Mouse (Mus musculus): ENCODE measurements around the gene Mindy1. TPM values are rescaled to one million over a fixed set of nuclear protein-coding genes. Genes with fewer than 3 reads are reported as not detected.

Gene Mindy1
- polyA plus RNA-seq, 1 experiment from 2014 or later, result 48.2 TPM

- peaks cover 21% of the 10 kb centered on the region; the same call in 1 of the 2 replicates for H3K36me3 ChIP-seq (ENCODE audit: control insufficient read depth, insufficient read depth, low read length)
- H3K9ac ChIP-seq (replicated peaks; ENCODE audit: low read length), result peak within 1 kb of the TSS; percentile 6; the same call in 1 of the 2 replicates
- no peak within 1 kb of the TSS for H3K27ac ChIP-seq (replicated peaks; ENCODE audit: low read depth, low read length)
- H3K4me3 ChIP-seq (replicated peaks; ENCODE audit: low read depth, low read length), result no peak within 1 kb of the TSS
- H3K4me2 ChIP-seq (ENCODE audit: low read length), result no peak within 1 kb of the TSS
- WGBS, result 78% methylated on average over 7 of the region's 7 CpGs
- no peaks in the 10 kb centered on the region for H3K27me3 ChIP-seq (ENCODE audit: control insufficient read depth, insufficient read depth, low read length)
- H3K9me3 ChIP-seq (ENCODE audit: control insufficient read depth, low read length), result no peaks in the 10 kb centered on the region
- ATAC-seq (ENCODE audit: low FRiP score, low TSS enrichment) (no peak), DNase-seq (no peak)
- H3K4me1 ChIP-seq (ENCODE audit: control insufficient read depth, insufficient read depth, low read length), result no peaks in the 10 kb centered on the region
Measured at GRCm38 (mm10) chr3:95241498-95241897, 39.6 kb upstream of the Mindy1 start, which contains the start of gene Gm128. Gene Gm128 (minus strand): TSS chr3:95241598.

DNA sequence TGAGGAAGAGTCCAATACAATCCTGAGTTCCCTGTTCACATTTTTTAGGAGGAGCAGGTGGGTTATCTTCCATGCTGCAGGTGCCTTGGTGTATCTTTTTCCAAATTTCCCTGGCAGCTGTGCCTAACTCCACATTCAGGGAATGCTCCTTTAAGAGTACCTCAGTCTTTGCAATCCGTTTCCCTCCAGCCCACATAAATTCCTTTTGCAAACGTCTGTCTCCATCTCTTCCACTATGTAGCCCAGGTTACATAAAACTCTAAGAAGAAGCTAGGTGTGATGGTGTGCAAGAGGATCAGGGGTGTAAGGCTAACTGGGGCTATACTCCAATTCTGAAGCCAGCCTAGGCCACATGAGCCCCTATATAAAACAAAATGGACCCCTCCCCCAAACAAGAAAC is 38.1 kb upstream of the Mindy1 start:
- H3K27ac ChIP-seq (replicated peaks; ENCODE audit: low read depth, low read length), result no peak overlapping the region
- H3K36me3 ChIP-seq (ENCODE audit: control insufficient read depth, insufficient read depth, low read length), result peaks cover 9% of the 10 kb centered on the region; the same call in 1 of the 2 replicates
- 86% methylated on average over 2 of the region's 2 CpGs for WGBS
- H3K4me3 ChIP-seq (replicated peaks; ENCODE audit: low read depth, low read length), result no peak overlapping the region
- no peaks in the 10 kb centered on the region for H3K27me3 ChIP-seq (ENCODE audit: control insufficient read depth, insufficient read depth, low read length)
- no peaks in the 10 kb centered on the region for H3K9me3 ChIP-seq (ENCODE audit: control insufficient read depth, low read length)
- no peak overlapping the region for H3K9ac ChIP-seq (replicated peaks; ENCODE audit: low read length)
- no peak for DNase-seq
- no peaks in the 10 kb centered on the region for H3K4me1 ChIP-seq (ENCODE audit: control insufficient read depth, insufficient read depth, low read length)
- ATAC-seq (ENCODE audit: low FRiP score, low TSS enrichment), result no peak
- H3K4me2 ChIP-seq (ENCODE audit: low read length), result no peak overlapping the region

GRCm38 (mm10) chr3:95246465-95247231 is 34.5 kb upstream of the Mindy1 start:
- Histone ChIP-seq H3K4me3 (replicated peaks; ENCODE audit: low read depth, low read length) (no peak overlapping the region), H3K4me1 (ENCODE audit: control insufficient read depth, insufficient read depth, low read length) (no peaks in the 10 kb centered on the region), H3K27me3 (ENCODE audit: control insufficient read depth, insufficient read depth, low read length) (no peaks in the 10 kb centered on the region), H3K9me3 (ENCODE audit: control insufficient read depth, low read length) (no peaks in the 10 kb centered on the region), H3K27ac (replicated peaks; ENCODE audit: low read depth, low read length) (no peak overlapping the region), H3K36me3 (ENCODE audit: control insufficient read depth, insufficient read depth, low read length) (peaks cover 8% of the 10 kb centered on the region; the same call in 1 of the 2 replicates), H3K4me2 (ENCODE audit: low read length) (no peak overlapping the region), H3K9ac (replicated peaks; ENCODE audit: low read length) (no peak overlapping the region)
- ATAC-seq (ENCODE audit: low FRiP score, low TSS enrichment) (no peak), DNase-seq (peak; percentile 22)
- 88% methylated on average over 5 of the region's 5 CpGs for WGBS

GRCm38 (mm10) chr3:95247660-95248336 is 33.3 kb upstream of the Mindy1 start:
- Histone ChIP-seq H3K4me1 (ENCODE audit: control insufficient read depth, insufficient read depth, low read length) (no peaks in the 10 kb centered on the region), H3K27me3 (ENCODE audit: control insufficient read depth, insufficient read depth, low read length) (no peaks in the 10 kb centered on the region), H3K9me3 (ENCODE audit: control insufficient read depth, low read length) (no peaks in the 10 kb centered on the region), H3K4me3 (replicated peaks; ENCODE audit: low read depth, low read length) (no peak overlapping the region), H3K27ac (replicated peaks; ENCODE audit: low read depth, low read length) (no peak overlapping the region), H3K9ac (replicated peaks; ENCODE audit: low read length) (no peak overlapping the region), H3K36me3 (ENCODE audit: control insufficient read depth, insufficient read depth, low read length) (peaks cover 18% of the 10 kb centered on the region; the same call in 1 of the 2 replicates), H3K4me2 (ENCODE audit: low read length) (no peak overlapping the region)
- 71% methylated on average over 1 of the region's 1 CpGs for WGBS
- ATAC-seq (ENCODE audit: low FRiP score, low TSS enrichment), result no peak
- no peak for DNase-seq

DNA sequence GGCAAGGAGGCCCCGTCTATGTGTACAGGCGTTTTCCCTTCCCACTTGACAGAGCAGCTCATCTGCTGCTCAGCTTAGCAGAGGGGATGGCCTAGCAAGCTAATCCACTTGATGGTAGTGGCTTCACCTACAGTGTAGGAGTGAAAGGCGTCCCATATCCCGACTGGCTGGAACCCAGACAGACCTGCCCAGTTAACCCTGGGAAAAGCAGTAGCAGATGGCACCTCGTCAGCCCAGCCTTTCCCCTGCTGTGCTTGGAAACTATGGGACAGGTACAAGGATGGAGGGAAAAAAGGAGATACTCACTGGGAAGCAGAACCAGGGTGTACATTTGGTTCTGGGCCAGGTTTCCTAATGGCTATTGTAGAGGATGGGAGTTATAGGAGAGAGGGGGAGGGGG is 30.8 kb upstream of the Mindy1 start:
- no peaks in the 10 kb centered on the region for H3K27me3 ChIP-seq (ENCODE audit: control insufficient read depth, insufficient read depth, low read length)
- H3K4me3 ChIP-seq (replicated peaks; ENCODE audit: low read depth, low read length), result no peak overlapping the region
- H3K4me2 ChIP-seq (ENCODE audit: low read length), result no peak overlapping the region
- no peaks in the 10 kb centered on the region for H3K9me3 ChIP-seq (ENCODE audit: control insufficient read depth, low read length)
- no peak for ATAC-seq (ENCODE audit: low FRiP score, low TSS enrichment)
- DNase-seq, result no peak
- WGBS, result 89% methylated on average over 5 of the region's 5 CpGs
- H3K27ac ChIP-seq (replicated peaks; ENCODE audit: low read depth, low read length), result no peak overlapping the region
- H3K36me3 ChIP-seq (ENCODE audit: control insufficient read depth, insufficient read depth, low read length), result peaks cover 32% of the 10 kb centered on the region
- no peak overlapping the region for H3K9ac ChIP-seq (replicated peaks; ENCODE audit: low read length)
- no peaks in the 10 kb centered on the region for H3K4me1 ChIP-seq (ENCODE audit: control insufficient read depth, insufficient read depth, low read length)

- H3K27ac ChIP-seq (replicated peaks; ENCODE audit: low read depth, low read length), result no peak within 1 kb of the TSS
- no peaks in the 10 kb centered on the region for H3K4me1 ChIP-seq (ENCODE audit: control insufficient read depth, insufficient read depth, low read length)
- no peak within 1 kb of the TSS for H3K9ac ChIP-seq (replicated peaks; ENCODE audit: low read length)
- WGBS, result 62% methylated on average over 7 of the region's 7 CpGs
- DNase-seq (no peak), ATAC-seq (ENCODE audit: low FRiP score, low TSS enrichment) (no peak)
- H3K36me3 ChIP-seq (ENCODE audit: control insufficient read depth, insufficient read depth, low read length), result peaks cover 38% of the 10 kb centered on the region
- H3K9me3 ChIP-seq (ENCODE audit: control insufficient read depth, low read length), result no peaks in the 10 kb centered on the region
- H3K4me3 ChIP-seq (replicated peaks; ENCODE audit: low read depth, low read length), result no peak within 1 kb of the TSS
- no peak within 1 kb of the TSS for H3K4me2 ChIP-seq (ENCODE audit: low read length)
- no peaks in the 10 kb centered on the region for H3K27me3 ChIP-seq (ENCODE audit: control insufficient read depth, insufficient read depth, low read length)
Measured at GRCm38 (mm10) chr3:95250783-95251424, 30.2 kb upstream of the Mindy1 start, which contains the start of gene Bnipl. Gene Bnipl (minus strand): TSS chr3:95251193.

DNA sequence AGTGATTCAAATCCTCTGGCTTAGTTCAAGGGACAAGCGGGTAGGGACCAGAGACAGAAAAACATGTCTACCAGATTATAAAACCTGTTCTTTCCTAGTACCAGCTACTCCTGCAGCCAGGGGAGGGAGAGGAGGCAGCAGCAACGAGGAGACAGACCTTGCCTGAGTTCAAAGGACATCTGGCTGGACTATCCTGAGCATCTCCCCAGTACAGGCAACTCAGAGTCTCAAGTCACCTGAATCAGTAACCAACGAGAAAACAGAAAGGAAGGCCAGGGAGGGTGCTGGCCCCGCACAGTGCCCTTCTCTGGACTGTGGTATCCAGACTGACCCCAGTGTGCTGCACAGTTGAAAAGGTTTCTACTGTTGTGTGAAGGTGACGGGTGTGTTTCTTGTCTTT is 24.2 kb upstream of the Mindy1 start:
- no peak overlapping the region for H3K9ac ChIP-seq (replicated peaks; ENCODE audit: low read length)
- H3K36me3 ChIP-seq (ENCODE audit: control insufficient read depth, insufficient read depth, low read length), result peaks cover 79% of the 10 kb centered on the region
- no peaks in the 10 kb centered on the region for H3K27me3 ChIP-seq (ENCODE audit: control insufficient read depth, insufficient read depth, low read length)
- DNase-seq, result no peak
- no peaks in the 10 kb centered on the region for H3K9me3 ChIP-seq (ENCODE audit: control insufficient read depth, low read length)
- no peak overlapping the region for H3K4me3 ChIP-seq (replicated peaks; ENCODE audit: low read depth, low read length)
- no peaks in the 10 kb centered on the region for H3K4me1 ChIP-seq (ENCODE audit: control insufficient read depth, insufficient read depth, low read length)
- whole genome bisulfite sequencing, result 88% methylated on average over 5 of the region's 5 CpGs
- no peak overlapping the region for H3K4me2 ChIP-seq (ENCODE audit: low read length)
- no peak overlapping the region for H3K27ac ChIP-seq (replicated peaks; ENCODE audit: low read depth, low read length)
- no peak for ATAC-seq (ENCODE audit: low FRiP score, low TSS enrichment)

- Histone ChIP-seq H3K27ac (replicated peaks; ENCODE audit: low read depth, low read length) (no peak overlapping the region), H3K9me3 (ENCODE audit: control insufficient read depth, low read length) (no peaks in the 10 kb centered on the region), H3K9ac (replicated peaks; ENCODE audit: low read length) (no peak overlapping the region), H3K4me3 (replicated peaks; ENCODE audit: low read depth, low read length) (no peak overlapping the region), H3K27me3 (ENCODE audit: control insufficient read depth, insufficient read depth, low read length) (no peaks in the 10 kb centered on the region), H3K4me1 (ENCODE audit: control insufficient read depth, insufficient read depth, low read length) (no peaks in the 10 kb centered on the region), H3K36me3 (ENCODE audit: control insufficient read depth, insufficient read depth, low read length) (peaks cover 72% of the 10 kb centered on the region), H3K4me2 (ENCODE audit: low read length) (no peak overlapping the region)
- DNase-seq, result no peak
- no peak for ATAC-seq (ENCODE audit: low FRiP score, low TSS enrichment)
- whole genome bisulfite sequencing, result 97% methylated on average over 4 of the region's 4 CpGs
Measured at GRCm38 (mm10) chr3:95261975-95262374, 19.2 kb upstream of the Mindy1 start.
